Mouse (Mus musculus) embryonic facial prominence, embryonic 11.5 days (tissue): Measurements from ENCODE around the gene Fmod. TPM values are rescaled to one million over a fixed set of nuclear protein-coding genes. Genes with fewer than 3 reads are reported as not detected.

Source experiments
- ATAC-seq: fragments of 200-750 bp; cut with Nextera tagmentation; replicated peaks from 2 replicates; pipeline ENCODE4 v1.8.0; 2017; ENCODE audit warnings: low read depth; ENCODE audit not compliant: insufficient number of reproducible peaks, low FRiP score, low TSS enrichment
- DNase-seq: peaks from one replicate; pipeline ENCODE4 v3.0.0-alpha.2; 2015; ENCODE audit warnings: low spot score
- H3K27ac ChIP-seq: fragments of 300-500 bp; sonication (generic); replicated peaks from 2 replicates; pipeline ENCODE4 v1.5.1; 2014; ENCODE audit warnings: mild to moderate bottlenecking, low read depth, low read length, control low read depth
- H3K27me3 ChIP-seq: fragments of 300-500 bp; sonication (generic); 2 replicates; pipeline ENCODE4 v1.6.1; 2014; ENCODE audit warnings: mild to moderate bottlenecking, low read length, moderate library complexity, mixed read lengths; ENCODE audit not compliant: control insufficient read depth, insufficient read depth
- H3K36me3 ChIP-seq: fragments of 300-500 bp; sonication (generic); replicated peaks from 2 replicates; pipeline ENCODE4 v1.6.1; 2014; ENCODE audit warnings: low read depth, mild to moderate bottlenecking, low read length, moderate library complexity, mixed read lengths; ENCODE audit not compliant: control insufficient read depth, insufficient read depth
- H3K4me1 ChIP-seq: fragments of 300-500 bp; sonication (generic); 2 replicates; pipeline ENCODE4 v1.6.1; 2014; ENCODE audit warnings: low read length, mixed read lengths; ENCODE audit not compliant: control insufficient read depth, insufficient read depth
- H3K4me2 ChIP-seq: fragments of 300-500 bp; sonication (generic); 2 replicates; pipeline ENCODE4 v1.6.1; 2014; ENCODE audit warnings: low read depth, mild to moderate bottlenecking, control low read depth, low read length, moderate library complexity
- H3K4me3 ChIP-seq: fragments of 300-500 bp; sonication (generic); 2 replicates; pipeline ENCODE4 v1.5.1; 2014; ENCODE audit warnings: low read depth, low read length, control low read depth
- H3K9ac ChIP-seq: fragments of 300-500 bp; sonication (generic); replicated peaks from 2 replicates; pipeline ENCODE4 v1.6.1; 2014; ENCODE audit warnings: mild to moderate bottlenecking, control low read depth, low read length
- H3K9me3 ChIP-seq: fragments of 300-500 bp; sonication (generic); replicated peaks from 2 replicates; pipeline ENCODE4 v1.6.1; 2016; ENCODE audit warnings: mild to moderate bottlenecking, low read length, inconsistent platforms, mixed read lengths; ENCODE audit not compliant: control insufficient read depth
- WGBS: fragments of 180-500 bp; shearing (Covaris S2); extraction: QIAGEN DNeasy Blood & Tissue Kit; methylation state at CpG from one replicate; pipeline ENCODE4 v1.1.7; 2014; 5-methylcytosine and 5-hydroxymethylcytosine counted together
- polyA plus RNA-seq: library from polyadenylated mRNA; unstranded; fragments of >200 nt; fragmentation: Nextera tagmentation; extraction: Ambion mirVana; gene quantifications from 2 replicates; pipeline ENCODE4 v1.2.1, GENCODE M21; 2014

Gene Fmod
- polyA plus RNA-seq, 1 experiment from 2014 or later, result 2.4 TPM

DNA sequence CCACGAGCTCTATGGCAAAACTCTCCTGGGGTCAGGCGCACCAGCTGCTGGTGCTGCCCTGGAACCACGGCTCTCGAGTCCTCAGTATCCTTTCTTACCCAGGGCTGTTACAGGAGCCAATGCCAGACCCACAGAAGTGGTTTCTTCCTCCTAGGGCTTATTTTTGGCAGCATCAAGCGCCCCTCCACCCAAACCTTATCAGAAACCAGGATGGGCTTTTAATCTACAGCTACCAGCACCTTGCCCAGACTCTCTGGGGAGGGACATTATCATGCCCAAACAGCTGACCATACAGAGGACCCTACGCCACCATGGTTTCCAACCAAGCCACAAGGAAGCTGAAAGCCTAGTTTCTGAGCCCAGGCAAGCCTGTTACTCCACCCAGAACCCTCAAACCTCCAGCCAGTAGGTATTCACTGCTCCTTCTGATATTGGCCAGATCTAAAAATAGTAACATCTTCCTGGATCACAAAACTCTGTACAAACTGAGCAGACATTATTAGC lies 36.1 kb downstream of the Fmod start:
- no peak overlapping the region for H3K9ac ChIP-seq
- no peak overlapping the region for H3K4me3 ChIP-seq
- ATAC-seq (no peak), DNase-seq (no peak)
- no peak overlapping the region for H3K4me2 ChIP-seq
- H3K27ac ChIP-seq, result no peak overlapping the region
- WGBS, result 83% methylated on average over 6 of the region's 6 CpGs
- no peaks in the 10 kb centered on the region; the same call in 1 of the 2 replicates for H3K4me1 ChIP-seq
- H3K27me3 ChIP-seq, result no peaks in the 10 kb centered on the region
- no peaks in the 10 kb centered on the region; the same call in 1 of the 2 replicates for H3K36me3 ChIP-seq
- H3K9me3 ChIP-seq, result no peaks in the 10 kb centered on the region

DNA sequence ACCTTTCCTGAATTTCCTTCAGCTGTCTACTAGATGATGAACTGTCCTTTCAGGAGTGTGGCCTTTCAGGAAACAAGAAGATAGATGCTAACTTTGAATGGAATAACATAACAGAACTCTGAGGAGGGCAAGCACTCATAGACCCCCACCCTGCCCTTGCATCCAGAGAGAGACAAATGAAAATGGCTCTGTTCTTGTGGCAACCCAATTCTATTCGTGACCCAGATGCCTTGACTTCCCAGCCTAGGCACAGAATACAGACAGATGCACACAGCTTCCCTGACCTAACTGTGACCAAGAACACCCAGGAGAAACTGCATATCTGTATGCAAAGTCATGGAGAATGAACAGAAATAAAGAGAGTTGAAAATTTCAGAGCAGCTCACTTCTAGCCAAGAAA lies 36.6 kb downstream of the Fmod start:
- Histone ChIP-seq H3K27ac (no peak overlapping the region), H3K36me3 (no peaks in the 10 kb centered on the region; the same call in 1 of the 2 replicates)
- WGBS, result 84% methylated on average over 1 of the region's 1 CpGs

DNA sequence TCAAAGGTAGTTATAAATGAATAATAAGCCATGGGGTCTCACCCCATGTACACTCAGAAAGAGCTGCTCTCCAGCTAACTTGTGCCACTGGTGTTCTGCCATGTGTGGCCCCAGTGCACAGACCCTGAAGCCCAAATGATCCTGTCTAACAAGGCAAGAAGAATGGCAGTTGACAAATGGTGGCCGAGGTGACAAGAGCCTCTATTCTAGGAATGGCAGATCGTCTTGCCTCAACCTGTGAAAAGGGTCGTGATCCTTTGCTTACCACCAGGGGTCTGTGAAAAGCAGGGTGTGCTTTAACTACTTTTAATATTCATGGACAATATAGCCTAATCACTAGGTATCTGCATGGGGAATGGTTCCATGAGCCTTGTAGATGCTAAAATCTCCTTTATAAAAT lies 37.1 kb downstream of the Fmod start:
- DNase-seq, result no peak
- ATAC-seq, result no peak
- H3K4me3 ChIP-seq, result no peak overlapping the region
- no peaks in the 10 kb centered on the region; the same call in 1 of the 2 replicates for H3K36me3 ChIP-seq
- H3K27me3 ChIP-seq, result no peaks in the 10 kb centered on the region
- H3K4me1 ChIP-seq, result no peaks in the 10 kb centered on the region; the same call in 1 of the 2 replicates
- no peak overlapping the region for H3K27ac ChIP-seq
- H3K9me3 ChIP-seq, result no peaks in the 10 kb centered on the region
- no peak overlapping the region for H3K9ac ChIP-seq
- no peak overlapping the region for H3K4me2 ChIP-seq
- 74% methylated on average over 3 of the region's 3 CpGs for WGBS

More for the DNA sequence above, 36.6 kb downstream of the Fmod start:
- ATAC-seq (no peak), DNase-seq (no peak)
- H3K4me3 ChIP-seq, result no peak overlapping the region
- no peaks in the 10 kb centered on the region for H3K9me3 ChIP-seq
- no peaks in the 10 kb centered on the region; the same call in 1 of the 2 replicates for H3K4me1 ChIP-seq
- H3K4me2 ChIP-seq, result no peak overlapping the region
- H3K9ac ChIP-seq, result no peak overlapping the region
- no peaks in the 10 kb centered on the region for H3K27me3 ChIP-seq

DNA sequence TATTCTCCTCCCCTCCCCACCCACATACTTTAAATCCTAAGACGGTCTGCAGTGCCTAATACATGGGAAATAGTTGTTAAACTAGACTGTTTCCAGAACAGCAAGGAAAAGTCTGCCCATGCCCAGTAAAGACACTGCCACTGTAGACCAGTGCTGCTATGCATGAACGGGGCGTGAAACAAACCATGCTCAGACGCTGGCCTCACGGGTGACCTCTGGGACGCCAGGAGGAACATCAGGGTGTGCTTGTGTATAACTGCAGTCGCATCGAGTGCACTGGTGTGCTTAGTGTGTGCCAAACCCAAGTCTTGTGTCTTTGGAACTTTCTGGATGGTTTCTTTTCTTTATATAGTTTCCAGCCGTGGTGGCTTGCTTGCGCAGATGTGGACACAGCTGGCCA lies 37.6 kb downstream of the Fmod start:
- H3K27ac ChIP-seq, result no peak overlapping the region
- no peaks in the 10 kb centered on the region for H3K27me3 ChIP-seq
- H3K4me2 ChIP-seq, result no peak overlapping the region
- no peaks in the 10 kb centered on the region; the same call in 1 of the 2 replicates for H3K36me3 ChIP-seq
- no peak overlapping the region for H3K9ac ChIP-seq
- no peak for DNase-seq
- no peaks in the 10 kb centered on the region; the same call in 1 of the 2 replicates for H3K4me1 ChIP-seq
- WGBS, result 87% methylated on average over 10 of the region's 10 CpGs
- H3K4me3 ChIP-seq, result no peak overlapping the region
- H3K9me3 ChIP-seq, result no peaks in the 10 kb centered on the region
- ATAC-seq, result no peak

DNA sequence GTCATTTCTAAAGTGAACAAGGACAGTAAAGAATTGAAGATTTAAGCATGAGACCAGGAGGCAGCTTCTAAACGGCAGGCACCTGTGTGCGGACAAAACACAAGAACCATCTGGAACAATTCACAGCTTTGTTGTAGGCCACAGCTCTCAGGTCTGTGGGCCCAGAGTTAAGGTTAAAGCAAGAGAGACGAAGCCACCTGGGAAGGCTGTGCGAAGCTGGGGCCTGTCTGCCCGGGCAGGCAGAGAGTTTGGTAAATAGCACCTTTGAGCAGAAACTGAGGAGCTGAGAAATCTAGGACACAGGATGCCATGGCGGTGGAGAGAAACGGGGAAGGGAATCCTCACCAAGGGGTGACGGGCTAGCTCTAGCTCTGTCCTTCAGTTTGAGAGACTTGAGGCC lies 38.5 kb downstream of the Fmod start:
- Histone ChIP-seq H3K4me3 (no peak overlapping the region), H3K36me3 (no peaks in the 10 kb centered on the region; the same call in 1 of the 2 replicates), H3K4me2 (no peak overlapping the region), H3K27ac (no peak overlapping the region), H3K27me3 (no peaks in the 10 kb centered on the region), H3K4me1 (no peaks in the 10 kb centered on the region; the same call in 1 of the 2 replicates), H3K9ac (no peak overlapping the region), H3K9me3 (no peaks in the 10 kb centered on the region)
- no peak for ATAC-seq
- 93% methylated on average over 8 of the region's 8 CpGs for WGBS
- DNase-seq, result no peak

DNA sequence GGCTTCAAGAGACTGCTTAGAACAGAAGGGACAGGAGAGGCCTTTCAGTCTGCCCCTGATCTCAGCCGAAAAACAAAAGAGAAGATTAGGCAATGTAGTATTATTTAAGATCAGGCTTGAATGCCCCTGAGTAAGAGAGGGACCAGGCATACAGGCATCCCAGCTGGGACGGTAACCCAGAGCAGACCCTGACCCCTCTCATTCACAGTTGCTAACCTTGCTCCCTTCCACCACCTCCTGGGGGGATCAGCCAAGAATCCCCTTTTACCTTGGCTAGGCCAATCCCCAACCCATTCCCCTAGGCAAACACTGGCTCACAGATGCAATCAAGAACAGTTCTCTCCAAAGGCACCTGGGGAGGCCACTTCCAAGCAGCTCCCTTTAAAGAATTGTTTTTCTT lies 39.7 kb downstream of the Fmod start:
- no peak for ATAC-seq
- no peaks in the 10 kb centered on the region for H3K27me3 ChIP-seq
- H3K9ac ChIP-seq, result 0 out of 2 replicates have a peak overlapping the region, but pooled peaks have one; percentile 25
- peak overlapping the region; percentile 70 for H3K4me3 ChIP-seq
- H3K4me1 ChIP-seq, result no peaks in the 10 kb centered on the region; the same call in 1 of the 2 replicates
- no peak for DNase-seq
- H3K27ac ChIP-seq, result no peak overlapping the region
- no peaks in the 10 kb centered on the region for H3K9me3 ChIP-seq
- H3K36me3 ChIP-seq, result no peaks in the 10 kb centered on the region; the same call in 1 of the 2 replicates
- WGBS, result 53% methylated on average over 2 of the region's 2 CpGs
- peak overlapping the region; percentile 30 for H3K4me2 ChIP-seq

DNA sequence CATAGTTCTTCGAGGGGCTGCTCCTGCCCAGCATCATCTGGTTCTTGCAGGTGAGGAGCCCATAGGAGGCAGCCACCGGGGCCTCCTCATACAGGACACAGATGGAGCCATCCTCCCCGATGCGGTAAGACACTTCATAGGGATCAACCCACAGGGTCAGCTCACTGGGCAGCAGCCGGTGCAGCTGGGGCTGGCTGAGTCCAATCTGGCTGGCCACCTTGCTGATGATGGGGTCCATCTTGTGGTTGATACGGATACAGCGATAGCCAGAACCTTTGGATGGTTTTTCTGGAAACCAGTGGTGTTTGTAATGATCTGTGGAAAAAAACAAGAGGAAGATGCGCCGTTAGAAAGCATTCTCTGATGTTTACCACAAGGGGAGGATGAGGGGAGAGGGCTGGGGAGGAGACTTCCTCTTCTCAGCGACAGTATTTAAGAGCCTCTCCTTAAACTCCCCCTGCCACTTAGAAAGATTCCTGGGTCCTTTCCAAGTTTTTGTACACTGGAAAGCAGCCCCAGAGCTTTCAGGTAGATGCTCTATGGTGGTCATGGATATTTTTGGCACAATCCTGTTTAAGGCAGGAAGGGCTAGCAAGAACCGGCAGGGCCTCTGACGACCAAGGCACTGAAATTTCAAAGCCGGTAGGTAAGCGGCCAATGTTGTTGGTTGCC lies 40.5 kb downstream of the Fmod start:
- Histone ChIP-seq H3K9me3 (no peaks in the 10 kb centered on the region), H3K4me1 (no peaks in the 10 kb centered on the region; the same call in 1 of the 2 replicates), H3K27me3 (no peaks in the 10 kb centered on the region), H3K36me3 (no peaks in the 10 kb centered on the region; the same call in 1 of the 2 replicates), H3K4me3 (peak overlapping the region; percentile 70), H3K9ac (peak overlapping the region; percentile 73), H3K4me2 (peak overlapping the region; percentile 80), H3K27ac (peak overlapping the region; percentile 41; the same call in 1 of the 2 replicates)
- no peak for DNase-seq
- 55% methylated on average over 14 of the region's 14 CpGs for WGBS
- ATAC-seq, result no peak
